Mouse (Mus musculus) left cerebral cortex, adult 11 months (tissue): ENCODE data around the gene Slc5a10.

Experiments
- DNase-seq: peaks from one replicate; pipeline ENCODE4 v3.0.0; 2022; ENCODE audit warnings: low spot score

Slc5a10 gene

DNA sequence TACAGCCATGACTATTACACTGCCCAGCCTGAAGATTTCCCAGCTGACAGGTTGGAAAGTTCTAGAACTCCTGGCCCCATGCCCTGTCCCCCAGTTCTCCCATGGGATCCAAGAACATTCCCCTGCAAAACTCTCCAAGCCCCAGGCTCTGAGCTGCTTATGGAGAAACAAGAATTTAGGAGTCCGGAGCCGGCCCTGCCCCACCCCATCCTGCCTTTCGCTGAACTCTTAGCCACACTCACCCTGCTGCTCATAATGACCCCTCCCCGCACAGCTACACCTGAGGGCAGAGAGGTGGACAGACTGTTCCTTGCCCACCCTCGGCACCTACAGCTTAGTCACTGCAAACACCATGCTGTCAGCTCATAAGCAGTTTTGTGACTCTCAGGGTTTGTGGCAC lies 52.8 kb downstream of the Slc5a10 start:
- no peak for DNase-seq

DNA sequence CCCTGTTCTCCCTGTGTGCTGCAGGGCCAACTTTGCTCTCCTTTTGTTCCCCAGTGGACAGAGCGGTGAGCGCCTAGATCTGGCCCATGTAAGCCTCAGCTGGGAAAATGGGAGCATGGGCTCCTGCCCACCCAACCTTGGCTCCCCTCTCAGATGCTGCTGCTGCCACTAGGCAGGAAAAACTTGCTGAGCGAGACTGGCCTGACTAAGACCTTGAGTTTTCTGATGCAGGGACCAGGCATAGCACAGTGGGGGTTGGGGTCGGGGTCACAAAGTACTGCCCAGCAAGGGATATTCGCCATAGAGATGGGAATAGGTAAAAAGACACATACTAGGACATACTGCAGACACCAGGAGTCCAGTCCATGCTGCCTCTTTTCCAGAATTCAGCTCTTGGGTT lies 53.4 kb downstream of the Slc5a10 start:
- no peak for DNase-seq

DNA sequence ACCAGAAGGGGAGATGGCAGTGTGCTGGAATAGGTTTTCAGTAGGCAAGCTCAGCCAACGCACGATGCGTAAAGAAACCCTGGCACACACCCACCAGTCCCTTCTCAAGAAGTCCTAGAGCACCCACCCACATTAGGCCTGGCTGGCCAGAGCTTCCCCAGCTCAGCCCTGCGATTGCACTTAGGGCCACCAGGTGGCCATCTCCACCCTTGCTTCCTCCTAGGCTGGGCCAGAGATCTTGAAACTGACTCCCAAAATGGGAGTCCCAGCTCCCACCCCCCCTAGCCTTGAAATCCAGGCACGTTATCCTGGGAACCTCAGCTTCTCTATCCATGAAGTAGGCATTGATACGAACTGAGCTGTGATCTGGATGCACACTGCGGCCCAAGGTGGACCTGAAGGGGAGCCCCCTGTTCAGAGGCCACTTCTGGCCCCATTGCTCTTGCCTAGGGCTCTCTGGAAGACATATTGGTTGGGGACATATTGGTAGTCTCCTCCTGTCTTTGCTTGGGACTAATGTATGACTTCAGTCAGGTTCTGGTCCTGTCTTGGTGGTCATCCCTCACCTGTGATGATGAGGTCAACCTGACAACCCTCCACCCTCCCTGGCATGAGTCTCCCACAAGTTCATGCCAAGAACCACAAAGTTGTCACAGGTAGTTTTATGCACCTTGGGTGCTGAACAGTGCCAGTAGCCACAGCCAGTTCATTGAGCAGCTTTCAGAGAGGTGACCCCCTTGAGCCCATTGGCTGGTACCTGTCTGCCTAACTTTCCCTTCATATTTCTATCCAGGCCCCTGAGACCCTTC lies 54.4 kb downstream of the Slc5a10 start:
- DNase-seq, result peak; percentile 24

DNA sequence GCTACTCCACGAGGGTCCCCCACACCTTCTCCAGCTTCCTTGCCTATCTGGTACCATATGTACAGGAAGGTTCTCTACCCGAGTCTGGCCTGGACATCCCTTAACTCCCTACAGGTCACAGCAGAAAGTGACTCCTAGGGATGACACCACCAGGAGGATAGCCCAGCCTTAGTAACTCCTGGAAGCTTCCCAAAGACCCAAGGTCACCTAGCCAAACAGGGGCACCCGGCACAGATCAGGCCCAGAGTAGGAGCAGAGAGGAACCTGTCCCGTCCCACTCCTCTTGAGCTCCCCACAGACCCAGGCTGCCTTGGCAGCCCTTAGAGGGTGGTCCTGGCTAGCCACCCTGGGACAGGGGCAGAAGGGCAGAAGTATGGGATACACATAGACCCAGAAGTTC lies 55.2 kb downstream of the Slc5a10 start:
- no peak for DNase-seq

DNA sequence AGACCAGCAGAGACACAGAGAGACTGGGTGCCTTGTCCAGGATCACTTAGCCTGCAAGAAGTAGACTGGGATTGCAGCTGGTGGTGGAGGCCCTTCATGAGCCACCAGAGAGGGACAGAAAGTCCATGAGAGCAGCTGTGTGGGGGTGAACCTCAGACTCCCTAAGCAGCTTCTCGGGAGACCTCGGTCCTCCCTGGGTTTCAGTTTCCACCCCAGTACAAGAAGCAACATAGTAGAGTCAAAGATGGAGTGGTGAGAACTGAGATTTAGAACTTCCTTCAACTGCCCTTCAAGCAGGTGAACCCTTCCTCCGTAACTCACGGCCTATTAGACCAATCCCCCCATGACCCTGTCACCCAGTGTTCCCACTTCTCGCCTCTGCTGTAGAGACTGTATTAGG lies 58.4 kb downstream of the Slc5a10 start:
- no peak for DNase-seq

DNA sequence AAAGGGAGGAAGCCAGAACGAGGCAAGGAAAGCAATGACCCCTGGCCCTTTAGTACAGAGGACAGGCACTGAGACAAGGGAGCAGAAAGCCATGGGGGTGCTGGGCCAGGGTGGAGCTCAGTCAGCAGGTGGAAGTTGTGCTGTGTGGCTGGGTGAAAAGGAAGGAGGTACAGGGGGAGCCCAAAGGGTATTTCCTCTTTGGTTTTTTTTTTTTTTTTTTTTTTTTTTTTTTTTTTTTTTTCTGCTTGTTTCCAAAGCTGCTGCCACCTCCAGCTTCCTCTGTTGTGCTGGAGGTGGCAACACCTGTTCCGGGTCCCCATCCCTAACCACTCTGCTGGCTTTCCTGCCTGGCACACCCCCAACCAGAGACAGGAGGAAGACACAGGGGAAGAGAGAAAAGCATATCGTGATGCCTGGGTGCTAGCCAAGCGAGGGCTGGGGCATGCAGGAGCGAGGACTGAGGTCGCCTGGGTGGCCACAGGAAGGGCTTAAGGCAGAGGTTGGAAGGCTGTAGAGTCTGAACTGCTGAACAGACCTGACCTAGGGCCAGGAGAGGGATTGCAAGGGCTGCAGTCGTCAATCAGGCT lies 59.7 kb downstream of the Slc5a10 start:
- DNase-seq, result no peak

DNA sequence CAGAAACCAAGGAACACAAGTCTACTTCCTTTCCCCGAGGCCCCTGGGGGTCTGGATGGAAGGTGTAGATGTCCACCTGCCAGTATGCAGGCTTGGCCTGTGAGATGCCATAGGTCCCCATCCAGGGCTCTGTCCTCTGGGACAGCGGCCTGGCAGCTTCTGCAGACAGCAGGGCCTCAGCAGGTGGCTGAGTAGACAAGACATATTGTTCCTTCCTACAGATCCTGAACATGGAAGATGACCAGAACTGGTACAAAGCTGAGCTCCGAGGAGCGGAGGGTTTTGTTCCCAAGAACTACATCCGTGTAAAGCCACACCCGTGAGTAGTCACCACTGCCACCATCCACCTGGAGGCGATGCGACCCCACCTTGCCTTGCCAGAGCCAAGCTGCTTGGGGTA lies 60.6 kb downstream of the Slc5a10 start:
- no peak for DNase-seq

DNA sequence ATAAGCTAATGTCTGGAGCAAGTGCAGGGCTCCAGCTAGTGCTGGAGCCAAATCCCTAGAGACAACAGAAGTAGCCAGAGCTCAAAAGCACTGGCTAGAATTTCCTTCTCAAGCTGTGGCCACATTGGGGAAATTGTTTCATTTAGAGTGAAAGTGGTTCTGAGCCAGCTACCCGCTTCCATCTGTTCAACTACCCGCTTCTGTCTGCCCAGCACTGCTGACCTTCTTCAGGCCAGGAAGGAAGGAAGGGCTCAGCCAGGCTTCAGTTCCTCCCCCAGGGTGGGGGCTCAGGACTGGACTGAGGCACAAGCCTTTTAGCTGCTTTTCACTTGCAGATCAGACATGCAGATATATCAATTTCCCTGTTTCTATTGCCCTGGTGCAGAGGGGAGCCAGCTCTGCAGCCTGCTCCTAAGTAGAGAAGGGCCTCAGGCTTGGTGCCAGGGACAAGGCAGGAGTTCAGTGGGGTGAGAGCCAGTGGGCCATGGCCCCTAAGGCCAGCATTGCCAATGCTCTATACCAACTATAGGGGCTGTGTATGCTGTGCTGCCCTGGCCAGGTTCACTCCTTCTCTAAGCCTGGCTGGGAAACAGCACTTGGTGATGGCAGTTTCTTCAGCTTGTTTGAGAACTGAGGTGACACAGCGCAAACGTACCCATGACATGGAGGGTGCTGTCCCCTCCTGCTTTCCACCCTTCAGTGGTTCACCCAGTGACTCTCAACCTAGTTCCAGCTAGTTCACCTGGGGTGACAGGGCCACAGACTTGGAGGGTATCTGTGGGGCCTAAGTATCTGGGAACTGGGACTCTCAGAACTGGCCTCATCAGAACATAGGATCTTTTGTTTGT lies 61.4 kb downstream of the Slc5a10 start:
- DNase-seq, result no peak

DNA sequence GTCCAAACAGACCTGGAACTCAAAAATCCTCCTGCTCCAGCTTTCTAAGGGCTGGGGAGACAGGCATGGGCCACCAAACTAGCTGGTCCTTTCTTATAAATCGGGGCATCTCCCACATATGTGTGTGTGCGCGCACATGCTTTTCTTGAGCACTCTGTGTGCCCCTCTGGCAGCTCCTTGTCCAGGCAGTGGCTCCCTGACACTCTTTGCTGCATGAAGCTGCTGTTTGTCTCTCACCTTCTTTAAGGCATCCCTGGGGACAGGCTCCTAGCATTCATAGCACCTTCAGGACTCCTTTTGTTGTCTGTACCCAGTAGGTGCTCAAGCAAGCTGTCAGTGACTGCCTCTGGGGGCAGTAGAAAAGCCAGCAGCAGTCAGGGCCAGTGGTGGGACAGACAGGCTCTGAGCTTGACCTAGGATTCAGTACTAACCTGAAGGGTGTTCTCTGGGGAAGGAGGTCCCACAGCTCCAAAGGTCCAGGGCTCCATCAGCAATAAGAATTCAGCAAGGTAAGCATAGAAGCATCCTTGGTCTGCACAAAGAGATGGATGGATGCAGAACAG lies 62.2 kb downstream of the Slc5a10 start:
- DNase-seq, result no peak

DNA sequence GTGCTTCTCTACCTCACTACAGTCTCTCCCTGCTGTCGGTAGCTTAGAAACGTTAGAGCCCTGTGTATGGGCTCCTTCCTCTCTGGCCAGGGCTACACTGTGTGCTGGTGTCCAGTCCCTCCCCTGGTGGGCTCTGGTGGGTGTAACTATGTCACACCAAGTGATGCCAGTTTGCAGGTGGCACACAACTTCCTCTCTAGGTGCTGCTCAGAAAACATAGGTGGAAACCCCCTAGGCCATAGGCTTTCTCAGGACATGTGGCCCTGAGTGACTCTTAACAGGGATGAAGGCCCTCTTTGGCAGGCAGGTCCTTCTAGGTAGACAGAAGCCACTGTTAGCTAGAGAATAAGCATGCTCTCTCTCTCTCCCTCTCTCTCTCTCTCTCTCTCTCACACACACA lies 63.2 kb downstream of the Slc5a10 start:
- no peak for DNase-seq

DNA sequence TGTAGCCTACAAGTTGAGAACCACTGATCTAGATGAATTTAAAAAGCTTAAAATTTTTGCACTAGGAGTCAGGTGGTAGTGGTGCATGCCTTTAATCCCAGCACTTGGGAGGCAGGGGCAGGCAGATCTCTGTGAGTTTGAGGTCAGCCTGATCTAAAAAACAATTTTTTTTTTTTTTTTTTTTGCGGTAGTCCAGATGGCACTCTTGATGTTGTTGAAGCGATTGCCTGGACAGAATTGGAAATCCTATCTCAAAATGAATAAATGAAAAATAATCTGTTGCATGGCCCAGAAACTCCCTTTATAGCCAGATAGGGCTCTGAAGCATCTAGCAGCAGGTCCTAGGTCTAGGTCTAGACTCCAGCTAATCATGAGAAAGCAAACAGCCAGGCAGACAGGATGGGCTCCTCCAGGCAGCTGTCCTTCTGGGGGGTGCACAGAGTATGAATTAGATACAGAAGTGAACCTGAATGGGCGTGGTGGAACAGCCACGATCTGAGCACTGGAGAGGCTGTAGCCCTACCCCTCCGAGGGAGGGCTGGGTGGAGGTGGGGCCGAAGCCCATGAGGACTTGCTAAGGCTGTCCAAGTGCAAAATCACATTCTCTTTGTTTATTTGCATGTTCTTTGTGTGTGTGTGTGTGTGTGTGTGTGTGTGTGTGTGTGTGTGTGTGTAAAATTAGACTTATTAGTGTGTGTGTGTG lies 64.3 kb downstream of the Slc5a10 start:
- DNase-seq, result no peak

DNA sequence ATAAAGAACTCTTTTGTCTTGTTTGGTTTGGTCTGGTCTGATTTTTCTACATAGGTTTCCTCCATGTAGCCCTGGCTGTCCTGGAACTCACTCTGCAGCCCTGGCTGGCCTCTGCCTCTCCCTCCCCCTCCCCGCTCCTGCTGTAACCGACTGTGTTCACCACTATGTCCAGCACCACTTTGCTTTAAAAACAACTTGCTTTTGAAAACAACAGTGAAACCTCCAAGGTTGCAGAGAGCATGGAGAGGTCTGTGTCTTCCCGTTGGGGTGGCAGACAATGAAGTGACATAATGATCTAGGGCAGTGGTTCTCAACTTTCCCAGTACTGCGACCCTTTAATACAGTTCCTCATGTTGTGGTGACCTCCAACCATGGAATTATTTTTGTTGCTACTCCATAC lies 65.0 kb downstream of the Slc5a10 start:
- no peak for DNase-seq

DNA sequence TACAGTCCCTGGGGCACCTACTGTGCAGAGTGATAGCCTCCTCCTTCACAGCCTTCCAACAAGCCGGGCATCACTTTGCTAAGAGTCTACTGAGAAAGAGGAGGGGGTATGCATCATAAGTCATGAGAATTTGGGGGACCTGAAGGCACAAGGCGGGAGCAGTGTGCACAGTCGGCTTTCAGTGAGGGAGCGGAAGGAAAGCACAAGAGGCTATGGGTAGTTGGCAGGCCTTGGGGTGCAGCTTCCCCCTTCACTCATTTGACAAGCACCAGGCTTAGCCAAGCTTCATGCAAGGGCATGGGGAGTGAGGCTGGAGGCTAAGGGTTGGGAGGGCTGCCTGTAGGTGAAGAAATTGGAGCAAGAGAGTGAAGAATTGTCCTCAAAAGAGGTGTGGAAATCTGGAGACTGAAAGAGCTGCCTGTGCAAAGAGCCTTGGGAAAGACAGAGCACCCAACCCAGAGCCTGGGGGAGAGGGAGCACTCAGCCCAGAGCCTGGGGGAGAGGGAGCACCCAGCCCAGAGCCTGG lies 65.8 kb downstream of the Slc5a10 start:
- DNase-seq, result no peak

DNA sequence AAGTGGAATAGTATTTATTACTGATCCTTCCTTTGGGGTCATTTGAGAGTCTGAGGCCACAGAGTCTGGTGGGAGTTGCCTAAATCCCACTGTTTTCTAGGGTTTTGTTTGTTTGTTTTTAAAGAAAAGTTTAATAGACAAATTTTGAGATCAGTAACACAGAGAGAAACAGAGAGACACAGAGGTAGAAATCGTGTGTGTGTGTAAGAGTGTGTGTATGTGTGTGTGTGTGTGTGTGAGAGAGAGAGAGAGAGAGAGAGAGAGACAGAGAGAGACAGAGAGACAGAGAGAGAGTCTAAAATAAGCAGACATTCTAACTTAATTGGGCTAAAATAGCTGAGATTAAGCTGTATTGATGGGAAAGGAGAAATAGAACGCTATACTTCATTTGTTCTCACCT lies 67.1 kb downstream of the Slc5a10 start:
- no peak for DNase-seq

DNA sequence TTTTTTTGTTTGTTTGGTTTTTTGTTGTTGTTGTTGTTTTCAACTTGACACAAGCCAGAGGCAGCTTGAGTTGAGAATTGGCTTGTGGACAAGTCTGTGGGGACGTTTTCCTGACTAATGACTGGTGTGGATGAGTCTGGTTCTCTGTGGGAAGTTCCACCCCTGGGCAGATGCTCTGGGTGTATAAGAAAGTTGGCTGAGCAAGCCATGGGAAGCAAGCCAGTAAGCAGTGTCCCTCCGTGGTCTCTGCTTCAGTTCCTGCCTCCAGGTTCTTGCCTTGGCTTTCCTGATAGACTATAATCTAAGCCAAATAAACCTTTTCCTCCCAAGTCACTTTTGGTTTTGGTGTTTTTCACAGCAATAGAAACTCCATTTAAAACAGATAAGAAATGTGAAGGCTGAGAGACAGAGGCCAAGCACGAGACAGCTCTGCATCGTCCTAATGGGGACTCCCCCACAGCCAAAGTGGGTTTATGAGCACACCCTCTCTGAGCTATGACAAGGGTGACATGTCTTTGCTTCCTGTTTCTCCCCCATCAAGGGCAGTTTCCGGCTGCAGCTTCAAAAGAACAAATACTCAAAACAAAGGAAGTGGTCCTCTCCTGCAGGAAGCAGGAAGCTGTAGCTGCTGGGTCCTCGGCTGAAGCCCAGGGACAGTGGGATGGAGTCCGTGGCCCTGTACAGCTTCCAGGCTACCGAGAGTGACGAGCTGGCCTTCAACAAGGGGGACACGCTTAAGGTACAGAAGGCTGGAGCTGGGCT lies 67.8 kb downstream of the Slc5a10 start, which contains the start of gene Grap:
Gene Grap, plus strand, starts transcription at position 580 of the 762 bp plus-strand sequence.
- DNase-seq, result no peak

DNA sequence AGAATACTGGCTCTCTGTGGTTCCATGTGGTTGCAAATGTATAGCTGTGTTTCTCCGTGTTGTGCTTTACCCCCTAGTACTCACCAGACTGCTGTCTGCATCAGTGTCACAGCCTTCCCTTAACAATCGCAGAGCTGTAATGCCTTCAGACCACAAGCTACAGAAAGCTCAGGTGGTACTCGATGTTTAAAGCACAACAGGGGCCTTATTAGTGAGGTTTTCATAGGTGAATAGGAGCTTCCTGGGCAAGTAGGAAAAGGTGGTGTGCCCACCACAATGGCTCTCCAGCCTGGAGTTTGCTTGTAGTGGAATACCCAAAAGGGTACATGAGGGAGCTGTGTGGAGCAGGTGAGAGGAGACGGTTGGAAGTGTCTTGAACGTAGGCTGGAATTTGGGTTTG lies 68.4 kb downstream of the Slc5a10 start:
- DNase-seq, result no peak

DNA sequence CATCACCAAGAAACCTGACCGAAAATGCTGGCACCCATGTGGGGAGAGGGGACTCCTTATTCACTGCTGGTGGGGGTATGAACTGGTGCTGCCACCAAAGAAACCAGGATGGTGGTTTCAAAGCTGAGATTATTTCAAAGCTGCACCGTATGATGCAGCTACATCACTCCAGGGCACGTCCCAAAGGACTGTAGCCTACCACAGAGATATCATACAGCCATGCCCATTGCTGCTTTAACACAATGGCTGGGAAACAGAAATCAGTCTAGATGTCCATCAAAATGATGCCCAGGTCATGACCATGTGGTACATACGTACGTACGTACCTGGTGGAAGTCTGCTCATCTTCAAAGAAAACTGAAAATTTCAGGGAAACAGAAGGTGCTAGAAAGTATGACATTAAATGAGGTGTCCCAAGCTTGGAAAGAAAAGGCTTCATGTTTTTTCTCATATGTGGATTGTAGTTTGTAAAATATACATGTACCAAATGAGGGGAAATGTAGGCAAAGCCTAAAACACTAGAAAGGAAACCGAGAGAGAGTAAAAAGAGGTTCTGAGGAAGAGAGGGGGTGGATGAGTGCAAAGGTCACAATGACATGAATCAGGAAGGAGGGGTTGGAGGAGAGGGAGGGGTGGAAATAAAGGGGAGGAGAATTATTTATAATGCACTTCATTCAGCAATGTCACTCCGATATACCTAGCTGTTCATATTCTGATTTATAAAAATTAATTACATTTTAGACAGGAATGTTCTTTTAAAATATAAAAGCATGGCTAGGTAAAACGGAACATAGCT lies 70.0 kb downstream of the Slc5a10 start:
- no peak for DNase-seq

DNA sequence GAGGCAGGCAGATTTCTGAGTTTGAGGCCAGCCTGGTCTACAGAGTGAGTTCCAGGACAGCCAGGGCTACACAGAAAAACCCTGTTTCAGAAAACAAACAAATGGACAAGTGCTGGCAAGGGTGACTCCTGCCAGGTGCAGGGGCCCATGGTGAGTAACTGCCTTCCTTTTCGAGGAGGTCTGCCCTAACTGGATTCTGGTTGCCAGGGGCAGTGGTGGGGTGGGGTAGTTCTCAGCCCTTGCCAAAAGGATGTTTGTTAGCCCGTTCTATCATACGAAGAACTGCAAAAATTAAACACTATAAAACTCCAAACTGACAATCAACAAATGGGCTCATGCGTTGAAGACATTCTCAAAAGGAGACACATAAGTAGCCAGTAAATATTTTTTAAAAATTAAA lies 71.0 kb downstream of the Slc5a10 start:
- no peak for DNase-seq

DNA sequence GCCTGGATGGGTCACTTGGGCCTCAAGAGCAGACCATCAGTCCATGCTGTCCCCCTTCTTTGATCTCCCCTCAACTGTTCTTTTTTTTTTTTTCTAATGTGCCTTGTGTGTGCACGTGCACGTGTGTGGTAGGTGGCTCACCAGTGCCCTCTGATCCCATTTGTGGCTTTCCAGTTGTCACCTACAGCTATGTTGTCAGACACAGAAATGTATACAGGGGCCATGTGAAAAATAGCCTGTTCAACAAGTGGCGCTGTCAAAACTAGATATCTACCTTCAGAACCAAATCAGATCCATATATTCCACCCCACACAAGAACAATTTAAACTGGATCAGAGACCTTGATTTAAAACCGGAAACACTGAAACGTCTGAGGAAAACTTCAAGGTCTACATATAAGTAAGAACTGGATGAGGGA lies 71.5 kb downstream of the Slc5a10 start:
- DNase-seq, result no peak

DNA sequence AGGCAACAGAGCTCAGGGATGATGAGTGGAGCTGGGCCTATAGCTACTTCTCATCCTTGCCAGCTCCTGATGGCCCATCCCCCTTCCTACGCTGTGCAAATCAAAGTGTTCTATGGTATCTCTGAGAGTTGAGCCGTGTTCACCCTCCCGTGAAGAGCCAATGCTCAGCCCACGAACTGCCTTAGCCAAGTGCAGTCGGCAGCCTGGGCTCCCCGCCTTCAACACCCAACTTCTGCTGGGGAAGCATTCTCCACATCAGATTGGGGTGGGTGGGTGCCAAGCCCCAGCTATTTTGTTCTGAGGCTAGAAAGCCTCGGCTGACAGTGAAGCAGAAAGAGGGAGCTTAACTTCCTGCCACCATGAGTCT lies 71.9 kb downstream of the Slc5a10 start:
- DNase-seq, result peak; percentile 17
